Mouse (Mus musculus): ENCODE measurements at regions not wholly inside any gene's neighbourhood (a gene's known extent, or its start where the extent isn't known, plus 50 kb on each side); places are given as distances from the start of the nearest gene placed in this dataset.

DNA sequence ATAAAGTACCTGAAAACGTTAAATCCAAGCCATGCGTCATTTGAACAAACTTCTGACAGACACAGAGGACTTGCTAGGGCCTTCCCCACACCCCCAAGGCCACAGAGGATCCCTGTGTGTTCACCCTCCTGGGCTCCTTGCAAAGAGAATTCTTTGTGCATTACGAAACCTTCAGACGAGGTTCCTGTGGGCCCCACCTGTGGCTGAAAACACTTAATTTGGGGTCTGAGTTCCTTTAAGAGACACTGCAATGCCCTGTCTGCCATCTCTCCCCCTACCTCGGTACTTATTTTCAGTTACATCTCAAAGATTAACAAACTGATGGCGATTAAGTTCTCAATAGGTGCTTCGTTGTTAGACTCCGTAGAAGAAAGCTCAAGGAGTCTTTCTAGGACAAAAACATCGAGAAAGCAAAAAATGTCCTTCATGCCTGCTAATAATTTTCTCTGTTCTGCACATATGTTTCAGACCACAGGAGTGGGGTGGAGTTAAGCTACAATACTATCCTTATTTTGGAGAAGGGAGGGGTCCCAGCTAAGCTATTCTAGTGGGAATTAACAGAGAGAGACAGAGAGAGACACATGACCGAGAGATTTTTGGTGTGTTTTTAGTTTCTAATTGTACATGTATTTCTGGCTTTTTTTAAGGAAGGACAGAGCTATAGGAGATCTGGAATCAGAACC, 179.6 kb upstream of the Lrig3 start:
- H3K4me1 ChIP-seq (ENCODE audit: control insufficient read depth, insufficient read depth): peaks cover 19% of the 10 kb centered on the region; the same call in 1 of the 2 replicates
- H3K9me3 ChIP-seq (replicated peaks; ENCODE audit: control insufficient read depth, low read length): no peaks in the 10 kb centered on the region
- H3K4me2 ChIP-seq (ENCODE audit: low read depth, low read length): peak overlapping the region; percentile 77
- no peak overlapping the region for H3K9ac ChIP-seq (replicated peaks; ENCODE audit: low read depth, low read length)
- H3K4me3 ChIP-seq (ENCODE audit: low read depth, low read length): peak overlapping the region; percentile 41
- ATAC-seq (ENCODE audit: insufficient read depth, low read depth) (no peak), DNase-seq (ENCODE audit: low spot score) (no peak)
- H3K27me3 ChIP-seq (ENCODE audit: control insufficient read depth, insufficient read depth, low read length): 0 out of 2 replicates have a peak, but pooled peaks cover 13% of the 10 kb centered on the region
- no peaks in the 10 kb centered on the region for H3K36me3 ChIP-seq (replicated peaks; ENCODE audit: control insufficient read depth, insufficient read depth, low read length)
- WGBS: 17% methylated on average over 10 of the region's 10 CpGs
- TF ChIP-seq CTCF (IDR thresholded peaks at IDR 0.05; ENCODE audit: low read depth) (no peak), EP300 (IDR thresholded peaks at IDR 0.05; ENCODE audit: low read depth) (no peak)
- H3K27ac ChIP-seq (ENCODE audit: low read depth): no peak overlapping the region

DNA sequence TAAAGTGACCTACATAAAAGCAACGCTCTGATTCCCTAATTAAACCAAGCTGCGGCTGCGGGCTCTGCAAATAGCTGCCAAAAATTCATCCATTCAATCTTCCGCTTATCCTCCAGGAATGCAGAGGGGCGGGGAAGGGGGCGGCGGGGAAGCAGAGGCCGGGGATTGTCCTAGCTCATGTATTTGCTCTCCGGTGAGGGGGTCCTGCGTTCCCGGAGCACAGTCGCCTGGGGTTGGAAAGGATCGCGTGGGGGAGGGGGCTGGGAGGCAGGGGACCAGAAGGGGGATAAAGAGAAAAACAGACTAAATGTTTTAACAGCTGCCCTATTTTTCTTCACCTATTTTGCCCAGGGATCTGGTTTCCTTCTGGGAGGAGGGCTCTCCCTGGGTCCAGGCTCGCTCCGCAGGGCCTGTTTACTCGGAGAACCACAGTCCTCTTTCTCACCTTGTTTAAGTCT, 179.1 kb upstream of the Lrig3 start:
- DNase-seq (ENCODE audit: low spot score) (no peak), ATAC-seq (ENCODE audit: insufficient read depth, low read depth) (no peak; the same call in 1 of the 2 replicates)
- Histone ChIP-seq H3K4me2 (ENCODE audit: low read depth, low read length) (peak overlapping the region; percentile 77), H3K9ac (replicated peaks; ENCODE audit: low read depth, low read length) (0 out of 2 replicates have a peak overlapping the region, but pooled peaks have one; percentile 30), H3K4me3 (ENCODE audit: low read depth, low read length) (peak overlapping the region; percentile 41), H3K9me3 (replicated peaks; ENCODE audit: control insufficient read depth, low read length) (no peaks in the 10 kb centered on the region), H3K27me3 (ENCODE audit: control insufficient read depth, insufficient read depth, low read length) (0 out of 2 replicates have a peak, but pooled peaks cover 13% of the 10 kb centered on the region), H3K27ac (ENCODE audit: low read depth) (no peak overlapping the region), H3K4me1 (ENCODE audit: control insufficient read depth, insufficient read depth) (peaks cover 19% of the 10 kb centered on the region; the same call in 1 of the 2 replicates), H3K36me3 (replicated peaks; ENCODE audit: control insufficient read depth, insufficient read depth, low read length) (no peaks in the 10 kb centered on the region)
- TF ChIP-seq EP300 (IDR thresholded peaks at IDR 0.05; ENCODE audit: low read depth) (no peak), CTCF (IDR thresholded peaks at IDR 0.05; ENCODE audit: low read depth) (no peak)
- 4% methylated on average over 17 of the region's 17 CpGs for WGBS

DNA sequence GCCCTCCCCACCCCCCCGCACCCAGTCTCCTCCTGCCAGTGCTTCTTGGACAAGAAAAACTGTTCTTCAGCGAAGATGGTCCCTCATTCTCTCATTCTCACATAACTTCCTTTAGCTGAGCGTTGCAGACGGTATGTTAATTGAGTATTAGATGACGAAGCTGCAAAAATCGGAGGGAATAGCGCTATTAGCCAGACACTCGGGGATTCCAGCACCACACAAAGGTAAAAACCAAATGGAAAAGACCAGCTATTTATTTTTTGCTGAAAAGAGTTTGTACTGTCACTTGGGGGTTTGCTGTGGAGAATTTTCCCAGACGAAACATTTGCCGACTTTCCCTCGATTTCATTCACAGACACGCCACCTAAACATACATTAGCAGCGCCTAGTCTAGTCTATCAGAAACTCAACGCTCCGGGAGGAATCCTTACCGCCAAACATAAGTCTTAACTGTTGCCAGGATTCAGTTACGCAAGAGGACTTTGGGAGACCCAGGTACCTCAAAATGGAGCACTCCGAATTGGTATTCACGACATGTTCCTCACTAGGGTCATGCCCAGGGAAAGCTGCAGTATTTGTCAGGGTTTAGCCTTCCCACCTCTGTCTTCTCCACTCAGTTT, 178.4 kb upstream of the Lrig3 start:
- no peak overlapping the region for H3K9ac ChIP-seq (replicated peaks; ENCODE audit: low read depth, low read length)
- ATAC-seq (ENCODE audit: insufficient read depth, low read depth) (no peak), DNase-seq (ENCODE audit: low spot score) (no peak)

DNA sequence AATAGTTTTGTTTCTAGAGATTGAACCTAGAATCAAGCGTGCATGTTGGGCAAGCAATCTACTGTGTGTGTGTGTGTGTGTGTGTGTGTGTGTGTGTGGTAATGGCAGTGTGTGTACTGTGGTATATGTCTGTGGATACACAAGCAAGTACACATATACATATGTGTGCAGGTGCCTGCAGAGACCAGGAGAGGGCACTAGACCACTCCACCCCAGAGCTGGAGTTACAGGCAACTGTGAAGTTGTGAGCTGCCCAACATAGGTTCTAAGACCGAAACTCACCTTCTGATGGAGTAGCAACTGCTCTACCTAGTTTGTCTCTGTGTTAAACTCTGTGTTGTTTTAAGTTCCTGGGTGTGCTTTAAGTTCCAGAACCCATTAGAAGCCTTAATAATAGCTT, 177.7 kb upstream of the Lrig3 start:
- TF ChIP-seq CTCF (IDR thresholded peaks at IDR 0.05; ENCODE audit: low read depth): no peak
- peaks cover 19% of the 10 kb centered on the region; the same call in 1 of the 2 replicates for H3K4me1 ChIP-seq (ENCODE audit: control insufficient read depth, insufficient read depth)
- H3K4me3 ChIP-seq (ENCODE audit: low read depth, low read length): no peak overlapping the region
- WGBS: 96% methylated on average over 2 of the region's 2 CpGs
- H3K9me3 ChIP-seq (replicated peaks; ENCODE audit: control insufficient read depth, low read length): no peaks in the 10 kb centered on the region
- ATAC-seq (ENCODE audit: insufficient read depth, low read depth) (no peak), DNase-seq (ENCODE audit: low spot score) (no peak)
- H3K9ac ChIP-seq (replicated peaks; ENCODE audit: low read depth, low read length): no peak overlapping the region
- H3K27me3 ChIP-seq (ENCODE audit: control insufficient read depth, insufficient read depth, low read length): 0 out of 2 replicates have a peak, but pooled peaks cover 13% of the 10 kb centered on the region
- H3K4me2 ChIP-seq (ENCODE audit: low read depth, low read length): no peak overlapping the region
- no peak overlapping the region for H3K27ac ChIP-seq (ENCODE audit: low read depth)
- H3K36me3 ChIP-seq (replicated peaks; ENCODE audit: control insufficient read depth, insufficient read depth, low read length): no peaks in the 10 kb centered on the region

More for the DNA sequence above, 178.4 kb upstream of the Lrig3 start:
- H3K9me3 ChIP-seq (replicated peaks; ENCODE audit: control insufficient read depth, low read length): no peaks in the 10 kb centered on the region
- 48% methylated on average over 19 of the region's 19 CpGs for WGBS
- H3K4me2 ChIP-seq (ENCODE audit: low read depth, low read length): peak overlapping the region; percentile 77
- no peaks in the 10 kb centered on the region for H3K36me3 ChIP-seq (replicated peaks; ENCODE audit: control insufficient read depth, insufficient read depth, low read length)
- no peak overlapping the region for H3K27ac ChIP-seq (ENCODE audit: low read depth)
- peak overlapping the region; percentile 41; the same call in 1 of the 2 replicates for H3K4me3 ChIP-seq (ENCODE audit: low read depth, low read length)
- H3K4me1 ChIP-seq (ENCODE audit: control insufficient read depth, insufficient read depth): peaks cover 19% of the 10 kb centered on the region; the same call in 1 of the 2 replicates
- 0 out of 2 replicates have a peak, but pooled peaks cover 13% of the 10 kb centered on the region for H3K27me3 ChIP-seq (ENCODE audit: control insufficient read depth, insufficient read depth, low read length)
- no peak for TF ChIP-seq CTCF (IDR thresholded peaks at IDR 0.05; ENCODE audit: low read depth)
- no peak for TF ChIP-seq EP300 (IDR thresholded peaks at IDR 0.05; ENCODE audit: low read depth)

DNA sequence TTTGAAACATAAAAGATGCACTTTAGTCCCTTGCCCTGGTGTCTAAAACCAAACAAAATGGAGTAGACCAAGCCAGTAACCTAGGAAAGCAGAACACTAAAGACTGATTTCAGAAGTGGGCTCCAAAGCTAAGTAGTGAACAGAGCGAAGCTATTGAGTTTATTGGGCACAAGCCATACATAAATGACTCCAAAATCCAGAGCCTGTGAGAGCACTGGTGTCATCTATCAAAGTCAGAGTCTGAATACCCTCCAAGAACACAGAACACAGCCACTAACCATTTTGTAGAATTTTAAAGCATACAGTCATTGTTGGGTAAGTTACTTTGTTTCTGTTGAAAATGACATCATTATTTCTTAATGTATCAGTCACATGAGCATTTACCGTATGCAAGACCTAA, 175.0 kb upstream of the Lrig3 start:
- Histone ChIP-seq H3K9me3 (replicated peaks; ENCODE audit: control insufficient read depth, low read length) (no peaks in the 10 kb centered on the region), H3K4me3 (ENCODE audit: low read depth, low read length) (no peak overlapping the region), H3K27ac (ENCODE audit: low read depth) (no peak overlapping the region), H3K36me3 (replicated peaks; ENCODE audit: control insufficient read depth, insufficient read depth, low read length) (no peaks in the 10 kb centered on the region), H3K9ac (replicated peaks; ENCODE audit: low read depth, low read length) (no peak overlapping the region), H3K27me3 (ENCODE audit: control insufficient read depth, insufficient read depth, low read length) (0 out of 2 replicates have a peak, but pooled peaks cover 7% of the 10 kb centered on the region), H3K4me1 (ENCODE audit: control insufficient read depth, insufficient read depth) (peaks cover 9% of the 10 kb centered on the region; the same call in 1 of the 2 replicates), H3K4me2 (ENCODE audit: low read depth, low read length) (no peak overlapping the region)
- no peak for DNase-seq (ENCODE audit: low spot score)
- no peak for TF ChIP-seq CTCF (IDR thresholded peaks at IDR 0.05; ENCODE audit: low read depth)
- no peak for TF ChIP-seq EP300 (IDR thresholded peaks at IDR 0.05; ENCODE audit: low read depth)
- WGBS: 69% methylated on average over 2 of the region's 2 CpGs
- ATAC-seq (ENCODE audit: insufficient read depth, low read depth): no peak

All from heart, postnatal 0 days (tissue).